Mouse (Mus musculus) ES-Bruce4 (cell line): Measurements from ENCODE around the gene Cyp2t4.

ENCODE experiments used
- CTCF ChIP-seq: IDR thresholded peaks from one replicate; pipeline ENCODE4 v1.8.1; 2011; ENCODE audit warnings: low read depth, low read length
- EP300 ChIP-seq: IDR thresholded peaks from 2 replicates; pipeline ENCODE4 v1.6.1; 2011; ENCODE audit warnings: low read depth, low read length; ENCODE audit not compliant: insufficient read depth
- POLR2A ChIP-seq: IDR thresholded peaks from one replicate; pipeline ENCODE4 v1.8.1; 2011; ENCODE audit warnings: low read length; ENCODE audit not compliant: insufficient read depth

DNA sequence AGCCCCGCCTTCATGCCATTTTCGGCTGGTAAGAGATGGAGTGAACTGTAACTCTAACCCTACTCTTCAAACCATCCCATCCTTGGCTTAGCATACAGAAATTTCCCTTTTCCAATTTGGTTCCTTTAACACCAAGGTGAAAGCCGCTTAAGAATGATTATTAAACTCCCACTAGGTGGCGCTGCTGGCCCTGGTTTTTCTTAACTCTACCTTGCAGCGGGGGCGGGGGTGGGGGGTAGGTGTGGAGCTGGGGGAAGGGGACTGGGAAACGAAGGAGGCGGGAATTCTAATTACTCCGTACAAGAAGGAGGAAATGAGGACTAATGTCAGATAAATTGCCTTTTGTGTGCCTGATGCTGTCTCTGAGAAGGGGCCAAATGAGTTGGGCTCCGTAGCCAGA lies 20.9 kb upstream of the Cyp2t4 start:
- TF ChIP-seq CTCF (no peak), POLR2A (no peak), EP300 (no peak)
